Mouse (Mus musculus) forebrain, embryonic 16.5 days (tissue): Measurements from ENCODE around the gene Msto1. TPM values are rescaled to one million over a fixed set of nuclear protein-coding genes. Genes with fewer than 3 reads are reported as not detected.
"Not testable (repeated sequence)": the region's sequence is repeated elsewhere in the genome, so short reads cannot be mapped to it uniquely, and the experiment has no call there.

ENCODE experiments used
- ATAC-seq: fragments of 200-750 bp; cut with Nextera tagmentation; 2 replicates; pipeline ENCODE4 v1.8.0; 2017; ENCODE audit warnings: mild to moderate bottlenecking, moderate library complexity
- H3K27ac ChIP-seq: fragments of 300-500 bp; sonication (generic); 2 replicates; pipeline ENCODE4 v1.5.1; 2014; ENCODE audit warnings: low read length, control low read depth
- H3K27me3 ChIP-seq: fragments of 300-500 bp; sonication (generic); replicated peaks from 2 replicates; pipeline ENCODE4 v1.6.1; 2014; ENCODE audit warnings: low read length; ENCODE audit not compliant: control insufficient read depth, insufficient read depth
- H3K36me3 ChIP-seq: fragments of 300-500 bp; sonication (generic); 2 replicates; pipeline ENCODE4 v1.6.1; 2014; ENCODE audit not compliant: control insufficient read depth, insufficient read depth
- H3K4me1 ChIP-seq: fragments of 300-500 bp; sonication (generic); replicated peaks from 2 replicates; pipeline ENCODE4 v1.6.1; 2014; ENCODE audit warnings: low read length; ENCODE audit not compliant: control insufficient read depth, insufficient read depth
- H3K4me2 ChIP-seq: fragments of 300-500 bp; sonication (generic); 2 replicates; pipeline ENCODE4 v1.6.1; 2014; ENCODE audit warnings: mild to moderate bottlenecking, low read length, control low read depth
- H3K4me3 ChIP-seq: fragments of 300-500 bp; sonication (generic); replicated peaks from 2 replicates; pipeline ENCODE4 v1.5.1; 2014; ENCODE audit warnings: mild to moderate bottlenecking, low read length, control low read depth
- H3K9ac ChIP-seq: fragments of 300-500 bp; sonication (generic); replicated peaks from 2 replicates; pipeline ENCODE4 v1.6.1; 2014; ENCODE audit warnings: low read depth, low read length, control low read depth
- H3K9me3 ChIP-seq: fragments of 300-500 bp; sonication (generic); 2 replicates; pipeline ENCODE4 v1.6.1; 2016; ENCODE audit warnings: low read length; ENCODE audit not compliant: control insufficient read depth
- WGBS: fragments of 180-500 bp; shearing (Covaris S2); extraction: QIAGEN DNeasy Blood & Tissue Kit; methylation state at CpG from one replicate; pipeline ENCODE4 v1.1.7; 2014; 5-methylcytosine and 5-hydroxymethylcytosine counted together
- polyA plus RNA-seq: library from polyadenylated mRNA; unstranded; fragments of >200 nt; fragmentation: Nextera tagmentation; extraction: Ambion mirVana; gene quantifications from 2 replicates; pipeline ENCODE4 v1.2.1, GENCODE M21; 2015

Gene Msto1
- polyA plus RNA-seq, 1 experiment from 2014 or later, result 47.7 TPM

- peaks cover 11% of the 10 kb centered on the region for H3K4me1 ChIP-seq
- ATAC-seq, result no peak
- H3K27ac ChIP-seq, result no peak overlapping the region
- H3K36me3 ChIP-seq, result peaks cover 16% of the 10 kb centered on the region
- H3K9me3 ChIP-seq, result no peaks in the 10 kb centered on the region
- no peak overlapping the region; the same call in 1 of the 2 replicates for H3K9ac ChIP-seq
- no peaks in the 10 kb centered on the region for H3K27me3 ChIP-seq
- no peak overlapping the region for H3K4me3 ChIP-seq
- peak overlapping the region; percentile 85 for H3K4me2 ChIP-seq
- WGBS, result 88% methylated on average over 7 of the region's 7 CpGs
Measured at GRCm38 (mm10) chr3:88912585-88912984, 1.2 kb downstream of the Msto1 start.

- Histone ChIP-seq H3K4me2 (no peak overlapping the region), H3K4me3 (no peak overlapping the region), H3K4me1 (no peaks in the 10 kb centered on the region), H3K27ac (no peak overlapping the region), H3K27me3 (no peaks in the 10 kb centered on the region), H3K36me3 (peaks cover 31% of the 10 kb centered on the region), H3K9ac (no peak overlapping the region), H3K9me3 (no peaks in the 10 kb centered on the region)
- no peak for ATAC-seq
- WGBS, result 85% methylated on average over 6 of the region's 6 CpGs
Measured at GRCm38 (mm10) chr3:88906393-88907159, 7.2 kb downstream of the Msto1 start.

- Histone ChIP-seq H3K9ac (no peak overlapping the region), H3K27ac (no peak overlapping the region), H3K4me3 (no peak overlapping the region), H3K4me1 (no peaks in the 10 kb centered on the region), H3K9me3 (no peaks in the 10 kb centered on the region), H3K27me3 (no peaks in the 10 kb centered on the region), H3K4me2 (no peak overlapping the region), H3K36me3 (peaks cover 31% of the 10 kb centered on the region)
- 94% methylated on average over 2 of the region's 2 CpGs for WGBS
- no peak for ATAC-seq
Measured at GRCm38 (mm10) chr3:88905741-88906140, 8.1 kb downstream of the Msto1 start.

- Histone ChIP-seq H3K4me2 (no peak overlapping the region), H3K9ac (no peak overlapping the region), H3K27ac (no peak overlapping the region), H3K27me3 (no peaks in the 10 kb centered on the region), H3K4me3 (no peak overlapping the region), H3K9me3 (no peaks in the 10 kb centered on the region), H3K4me1 (no peaks in the 10 kb centered on the region), H3K36me3 (peaks cover 28% of the 10 kb centered on the region)
- ATAC-seq, result no peak
- 92% methylated on average over 6 of the region's 6 CpGs for WGBS
Measured at GRCm38 (mm10) chr3:88905209-88905608, 8.6 kb downstream of the Msto1 start.

- H3K9me3 ChIP-seq, result no peaks in the 10 kb centered on the region
- H3K4me3 ChIP-seq, result no peak overlapping the region
- H3K4me1 ChIP-seq, result no peaks in the 10 kb centered on the region
- H3K27ac ChIP-seq, result no peak overlapping the region
- H3K27me3 ChIP-seq, result no peaks in the 10 kb centered on the region
- no peak overlapping the region for H3K4me2 ChIP-seq
- H3K9ac ChIP-seq, result no peak overlapping the region
- peaks cover 24% of the 10 kb centered on the region for H3K36me3 ChIP-seq
- WGBS, result 88% methylated on average over 3 of the region's 3 CpGs
- no peak for ATAC-seq
Measured at GRCm38 (mm10) chr3:88904803-88905202, 9.0 kb downstream of the Msto1 start.

GRCm38 (mm10) chr3:88893011-88893410, 20.8 kb downstream of the Msto1 start:
- not testable (repeated sequence) for ATAC-seq, H3K27me3 ChIP-seq, H3K4me1 ChIP-seq, H3K9me3 ChIP-seq, H3K27ac ChIP-seq, H3K4me3 ChIP-seq, H3K9ac ChIP-seq, H3K4me2 ChIP-seq, H3K36me3 ChIP-seq
- WGBS, result 94% methylated on average over 7 of the region's 7 CpGs

- ATAC-seq, H3K27ac ChIP-seq, H3K4me2 ChIP-seq, H3K4me1 ChIP-seq, H3K4me3 ChIP-seq, H3K9ac ChIP-seq, H3K9me3 ChIP-seq, H3K27me3 ChIP-seq, H3K36me3 ChIP-seq: not testable (repeated sequence)
- WGBS, result 98% methylated on average over 4 of the region's 4 CpGs
Measured at GRCm38 (mm10) chr3:88882536-88882935, 31.3 kb downstream of the Msto1 start.

- H3K9me3 ChIP-seq, H3K4me2 ChIP-seq, H3K27me3 ChIP-seq, H3K9ac ChIP-seq, H3K4me1 ChIP-seq, ATAC-seq, H3K27ac ChIP-seq, H3K4me3 ChIP-seq: not testable (repeated sequence)
- H3K36me3 ChIP-seq, result peaks cover 12% of the 10 kb centered on the region
- no CpG with 5 or more reads among the region's 4 CpGs for WGBS
Measured at GRCm38 (mm10) chr3:88868449-88868848, 45.4 kb downstream of the Msto1 start.

GRCm38 (mm10) chr3:88867177-88867576, 46.6 kb downstream of the Msto1 start:
- not testable (repeated sequence) for H3K4me2 ChIP-seq, H3K4me3 ChIP-seq, H3K9ac ChIP-seq, H3K27ac ChIP-seq, H3K4me1 ChIP-seq, ATAC-seq, H3K9me3 ChIP-seq, H3K27me3 ChIP-seq
- peaks cover 13% of the 10 kb centered on the region for H3K36me3 ChIP-seq
- WGBS, result no CpG with 5 or more reads among the region's 8 CpGs

- H3K36me3 ChIP-seq, result peaks cover 15% of the 10 kb centered on the region
- not testable (repeated sequence) for H3K9ac ChIP-seq, H3K9me3 ChIP-seq, H3K4me2 ChIP-seq, H3K4me3 ChIP-seq, H3K27me3 ChIP-seq, H3K27ac ChIP-seq, H3K4me1 ChIP-seq, ATAC-seq
- WGBS, result no CpG with 5 or more reads among the region's 3 CpGs
Measured at GRCm38 (mm10) chr3:88866735-88867134, 47.1 kb downstream of the Msto1 start.
